Mouse (Mus musculus) spleen, adult 2 months (tissue): ENCODE data around the gene Edn3.

Experiments
- CTCF ChIP-seq: fragments of 200-500 bp; IDR thresholded peaks from 2 replicates; pipeline ENCODE4 v1.5.1; 2011; ENCODE audit warnings: mild to moderate bottlenecking, inconsistent platforms; ENCODE audit not compliant: insufficient read depth, insufficient read length, insufficient replicate concordance; ENCODE audit errors: extremely low read depth
- POLR2A ChIP-seq: fragments of 200-500 bp; IDR thresholded peaks from 2 replicates; pipeline ENCODE4 v1.6.1; 2011; ENCODE audit warnings: low read depth, low read length, inconsistent platforms

DNA sequence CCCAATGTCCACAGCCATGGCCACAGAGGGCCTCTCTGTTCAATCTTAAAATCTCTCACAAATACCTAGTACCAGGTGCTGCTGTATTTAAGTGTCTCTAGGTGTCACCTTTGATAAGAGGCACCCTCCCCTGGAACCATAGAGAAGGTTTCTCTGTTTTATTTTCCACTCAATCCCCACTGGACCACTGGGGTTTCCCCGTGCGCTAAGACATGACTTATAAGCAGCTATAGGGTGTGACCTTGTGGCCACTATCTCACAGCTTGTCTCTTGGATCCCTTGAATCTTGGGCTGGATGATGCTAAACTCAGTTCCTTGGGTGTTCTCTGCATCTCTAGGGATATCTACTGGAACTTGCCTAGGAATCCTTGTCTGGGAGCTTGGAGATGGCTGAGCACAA, 1.9 kb downstream of the Edn3 start:
- TF ChIP-seq CTCF (no peak), POLR2A (no peak)
